Mouse (Mus musculus) MEL (cell line): ENCODE data around the gene Smarca2. TPM values are rescaled to one million over a fixed set of nuclear protein-coding genes. Genes with fewer than 3 reads are reported as not detected.

Experiments used
- DNase-seq: peaks from one replicate; pipeline ENCODE4 v3.0.0; 2011; ENCODE audit warnings: low read depth, low spot score
- H3K27ac ChIP-seq: 2 replicates; pipeline ENCODE4 v1.5.1; 2012; ENCODE audit warnings: low read depth, mild to moderate bottlenecking, control low read depth, low read length, moderate library complexity; ENCODE audit not compliant: control insufficient read depth
- H3K27me3 ChIP-seq, 2 experiments: fragments of 150-350 bp in 1 of 2; sonication (generic) in 1 of 2; 2 replicates each; pipeline ENCODE4 v1.6.1; 2012; ENCODE audit warnings: low read length in 2 of 2, mild to moderate bottlenecking in 2 of 2, improper control_type of control experiment in 1 of 2, moderate library complexity in 1 of 2; ENCODE audit not compliant: insufficient read depth in 2 of 2, control insufficient read depth in 1 of 2
- H3K36me3 ChIP-seq, 2 experiments: 2 replicates each; pipeline ENCODE4 v1.6.1; 2012 to 2014; ENCODE audit warnings: low read length in 2 of 2, improper control_type of control experiment in 1 of 2, inconsistent platforms in 1 of 2, mild to moderate bottlenecking in 1 of 2; ENCODE audit not compliant: insufficient read depth in 2 of 2, control insufficient read depth in 1 of 2
- H3K4me1 ChIP-seq, 2 experiments: fragments of 150-350 bp in 1 of 2; sonication (generic) in 1 of 2; 2 replicates each; pipeline ENCODE4 v1.6.1; 2012; ENCODE audit warnings: low read length in 2 of 2, improper control_type of control experiment in 1 of 2, mild to moderate bottlenecking in 1 of 2; ENCODE audit not compliant: insufficient read depth in 2 of 2, control insufficient read depth in 1 of 2
- H3K4me3 ChIP-seq, 2 experiments: fragments of 150-350 bp in 1 of 2; sonication (generic) in 1 of 2; 2 replicates each; pipeline ENCODE4 v1.5.1; 2012; ENCODE audit warnings: low read depth in 2 of 2, low read length in 2 of 2, mild to moderate bottlenecking in 2 of 2, moderate library complexity in 2 of 2, control low read depth in 1 of 2, improper control_type of control experiment in 1 of 2; ENCODE audit not compliant: control insufficient read depth in 1 of 2, insufficient read depth in 1 of 2
- H3K79me2 ChIP-seq: 2 replicates; pipeline ENCODE4 v1.6.1; 2012; ENCODE audit warnings: mild to moderate bottlenecking, low read length, moderate library complexity; ENCODE audit not compliant: control insufficient read depth, poor library complexity, insufficient read depth
- H3K9ac ChIP-seq: 2 replicates; pipeline ENCODE4 v1.6.1; 2012; ENCODE audit warnings: low read depth, mild to moderate bottlenecking, control low read depth, low read length, moderate library complexity; ENCODE audit not compliant: control insufficient read depth, poor library complexity, severe bottlenecking
- H3K9me3 ChIP-seq: fragments of 150-350 bp; sonication (generic); replicated peaks from 2 replicates; pipeline ENCODE4 v1.6.1; 2012; ENCODE audit warnings: mild to moderate bottlenecking, low read length, improper control_type of control experiment, moderate library complexity; ENCODE audit not compliant: insufficient read depth
- BHLHE40 ChIP-seq: IDR thresholded peaks from 2 replicates; pipeline ENCODE4 v1.6.1; 2012; ENCODE audit warnings: low read depth, mild to moderate bottlenecking, inconsistent platforms, low read length, improper control_type of control experiment, borderline replicate concordance
- CHD1 ChIP-seq: IDR thresholded peaks from 2 replicates; pipeline ENCODE4 v1.6.1; 2012; ENCODE audit warnings: low read depth, mild to moderate bottlenecking, inconsistent platforms, low read length, improper control_type of control experiment
- CHD2 ChIP-seq: IDR thresholded peaks from 2 replicates; pipeline ENCODE4 v1.6.1; 2011; ENCODE audit warnings: low read length, improper control_type of control experiment
- E2F4 ChIP-seq: IDR thresholded peaks from 2 replicates; pipeline ENCODE4 v1.6.1; 2011; ENCODE audit warnings: low read depth, low read length, improper control_type of control experiment, borderline replicate concordance
- ELF1 ChIP-seq: IDR thresholded peaks from 2 replicates; pipeline ENCODE4 v1.6.1; 2014; ENCODE audit warnings: low read depth, mild to moderate bottlenecking, inconsistent platforms, low read length, improper control_type of control experiment, moderate library complexity
- EP300 ChIP-seq, 2 experiments: IDR thresholded peaks; 2 replicates each; pipeline ENCODE4 v1.6.1; 2011; ENCODE audit warnings: improper control_type of control experiment in 2 of 2, low read length in 2 of 2, low read depth in 1 of 2, mild to moderate bottlenecking in 1 of 2
- GATA1 ChIP-seq: IDR thresholded peaks from 2 replicates; pipeline ENCODE4 v1.6.1; 2011; ENCODE audit warnings: low read depth, low read length, improper control_type of control experiment
- HCFC1 ChIP-seq: IDR thresholded peaks from 2 replicates; pipeline ENCODE4 v1.6.1; 2012; ENCODE audit warnings: low read depth, mild to moderate bottlenecking, inconsistent platforms, low read length, improper control_type of control experiment, moderate library complexity
- JUND ChIP-seq: IDR thresholded peaks from 2 replicates; pipeline ENCODE4 v1.6.1; 2011; ENCODE audit warnings: low read depth, mild to moderate bottlenecking, improper control_type of control experiment, low read length
- MAZ ChIP-seq: IDR thresholded peaks from 2 replicates; pipeline ENCODE4 v1.6.1; 2012; ENCODE audit warnings: low read depth, mild to moderate bottlenecking, inconsistent platforms, low read length, improper control_type of control experiment
- MYB ChIP-seq: IDR thresholded peaks from 2 replicates; pipeline ENCODE4 v1.6.1; 2011; ENCODE audit warnings: mild to moderate bottlenecking, low read depth, low read length, improper control_type of control experiment
- NELFE ChIP-seq: IDR thresholded peaks from 2 replicates; pipeline ENCODE4 v1.6.1; 2011; ENCODE audit warnings: low read depth, low read length, improper control_type of control experiment
- POLR2A ChIP-seq, 2 experiments: IDR thresholded peaks; 2 replicates each; pipeline ENCODE4 v1.6.1; 2011 to 2012; ENCODE audit warnings: low read length in 2 of 2, mild to moderate bottlenecking in 2 of 2, control low read depth in 1 of 2, improper control_type of control experiment in 1 of 2, low read depth in 1 of 2, moderate library complexity in 1 of 2; ENCODE audit not compliant: control insufficient read depth in 1 of 2, insufficient read depth in 1 of 2, poor library complexity in 1 of 2
- POLR2AphosphoS5 ChIP-seq: IDR thresholded peaks from 2 replicates; pipeline ENCODE4 v1.6.1; 2012; ENCODE audit warnings: low read depth, borderline replicate concordance, mild to moderate bottlenecking, inconsistent platforms, low read length, moderate library complexity, mixed read lengths
- SMC3 ChIP-seq: IDR thresholded peaks from 2 replicates; pipeline ENCODE4 v1.6.1; 2011; ENCODE audit warnings: low read depth, low read length, improper control_type of control experiment
- TBP ChIP-seq: IDR thresholded peaks from 2 replicates; pipeline ENCODE4 v1.8.0; 2011; ENCODE audit warnings: low read depth, low read length, improper control_type of control experiment
- USF1 ChIP-seq: IDR thresholded peaks from 2 replicates; pipeline ENCODE4 v1.6.1; 2014; ENCODE audit warnings: low read depth, mild to moderate bottlenecking, inconsistent platforms, low read length, improper control_type of control experiment, moderate library complexity
- USF2 ChIP-seq, 2 experiments: IDR thresholded peaks; 2 replicates each; pipeline ENCODE4 v1.6.1; 2011 to 2012; ENCODE audit warnings: improper control_type of control experiment in 2 of 2, low read length in 2 of 2, borderline replicate concordance in 1 of 2, inconsistent platforms in 1 of 2, low read depth in 1 of 2, mild to moderate bottlenecking in 1 of 2; ENCODE audit not compliant: insufficient read depth in 1 of 2
- ZC3H11A ChIP-seq: IDR thresholded peaks from 2 replicates; pipeline ENCODE4 v1.6.1; 2012; ENCODE audit warnings: low read depth, mild to moderate bottlenecking, inconsistent platforms, low read length, improper control_type of control experiment
- polyA plus RNA-seq, 2 experiments: library from polyadenylated mRNA; stranded (reverse) in 1 of 2; unstranded in 1 of 2; fragments of >175 nt in 1 of 2; fragments of >200 nt in 1 of 2; gene quantifications; 2 replicates each; pipeline versions ENCODE4 v1.2.1 to v1.2.4; 2012; ENCODE audit warnings: low replicate concordance in 2 of 2, low read depth in 1 of 2; ENCODE audit not compliant: insufficient read length in 2 of 2, insufficient read depth in 1 of 2, missing spikeins in 1 of 2
- total RNA-seq: library from RNA; depleted of rRNA; stranded (reverse); fragments of 300-350 nt; gene quantifications from 2 replicates; pipeline ENCODE4 v1.2.3, GENCODE M21; 2012

Smarca2 gene
- total and polyA plus RNA-seq, 3 experiments, result 6.6 to 23.2 TPM; not detected in 1

DNA sequence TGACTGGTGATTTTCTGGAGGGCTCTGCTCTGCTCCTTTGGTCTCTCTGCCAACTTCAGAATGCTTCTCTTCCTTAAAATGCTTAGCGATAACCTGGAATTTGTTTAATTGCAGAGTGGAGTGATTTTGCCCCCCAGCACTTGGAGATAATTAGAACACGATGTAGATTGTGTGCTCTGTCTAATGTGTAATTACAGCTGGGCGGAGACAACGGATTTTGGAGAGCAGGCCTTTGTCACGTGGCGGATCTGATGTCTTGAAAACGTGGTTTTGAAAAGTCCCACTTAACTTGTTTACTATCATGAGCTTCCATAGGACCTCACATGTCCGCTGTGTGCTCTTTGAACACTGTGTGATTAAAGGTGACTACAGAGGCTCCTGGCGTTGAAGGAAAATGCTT, 125.6 kb downstream of the Smarca2 start:
- no peak for DNase-seq

DNA sequence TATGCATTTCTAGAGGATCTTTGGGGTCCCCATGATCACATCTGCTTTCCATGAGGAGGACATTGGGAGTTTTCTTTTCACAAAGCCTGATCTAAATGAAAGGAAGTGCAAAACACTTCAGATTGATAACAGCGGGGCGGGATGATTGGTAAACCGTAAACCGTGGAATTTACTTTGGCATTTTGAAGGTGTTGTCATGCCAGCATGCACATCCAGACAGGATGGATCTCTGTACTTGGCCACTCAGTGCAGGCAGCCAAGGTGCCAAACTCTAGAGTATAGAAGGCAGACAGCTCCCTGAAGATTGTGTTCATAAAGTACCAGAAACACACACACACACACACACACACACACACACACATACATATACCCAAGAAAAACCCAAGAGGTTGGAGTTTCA, 126.3 kb downstream of the Smarca2 start:
- Histone ChIP-seq H3K4me3 (no peak overlapping the region), H3K27ac (no peak overlapping the region), H3K27me3 (no peaks in the 10 kb centered on the region), H3K4me1 (no peaks in the 10 kb centered on the region), H3K79me2 (no peaks in the 10 kb centered on the region), H3K36me3 (no peaks in the 10 kb centered on the region), H3K9me3 (no peaks in the 10 kb centered on the region), H3K9ac (no peak overlapping the region)
- no peak for TF ChIP-seq CHD1
- TF ChIP-seq EP300 (IDR thresholded peaks at IDR 0.05; ENCODE audit: low read depth in 1 of 2, low read length in 2 of 2), result no peak
- TF ChIP-seq MYB, result no peak
- no peak for TF ChIP-seq USF1
- no peak for TF ChIP-seq TBP
- TF ChIP-seq BHLHE40, result no peak
- no peak for TF ChIP-seq ZC3H11A
- no peak for TF ChIP-seq SMC3
- no peak for TF ChIP-seq ELF1
- TF ChIP-seq HCFC1, result no peak
- TF ChIP-seq NELFE, result no peak
- no peak for TF ChIP-seq POLR2AphosphoS5
- no peak for TF ChIP-seq USF2 (IDR thresholded peaks at IDR 0.05; ENCODE audit: borderline replicate concordance in 1 of 2, insufficient read depth in 1 of 2, low read depth in 1 of 2, low read length in 2 of 2)
- no peak for TF ChIP-seq CHD2
- no peak for DNase-seq

More for the DNA sequence above, 125.6 kb downstream of the Smarca2 start:
- no peaks in the 10 kb centered on the region for H3K36me3 ChIP-seq
- no peak overlapping the region for H3K9ac ChIP-seq
- H3K9me3 ChIP-seq, result no peaks in the 10 kb centered on the region
- H3K4me1 ChIP-seq, result no peaks in the 10 kb centered on the region
- no peak for TF ChIP-seq TBP
- no peak for TF ChIP-seq E2F4
- TF ChIP-seq USF2 (IDR thresholded peaks at IDR 0.05; ENCODE audit: borderline replicate concordance in 1 of 2, insufficient read depth in 1 of 2, low read depth in 1 of 2, low read length in 2 of 2), result no peak
- TF ChIP-seq POLR2A (IDR thresholded peaks at IDR 0.05; ENCODE audit: control insufficient read depth in 1 of 2, insufficient read depth in 1 of 2, low read depth in 1 of 2, low read length in 2 of 2, poor library complexity in 1 of 2), result no peak
- no peak for TF ChIP-seq ZC3H11A
- TF ChIP-seq BHLHE40, result no peak
- TF ChIP-seq JUND, result no peak
- TF ChIP-seq GATA1, result no peak
- TF ChIP-seq MAZ, result no peak
- no peak overlapping the region for H3K4me3 ChIP-seq
- H3K27me3 ChIP-seq, result no peaks in the 10 kb centered on the region
- no peak overlapping the region for H3K27ac ChIP-seq
- H3K79me2 ChIP-seq, result no peaks in the 10 kb centered on the region
